Mouse (Mus musculus) hindbrain, embryonic 11.5 days (tissue): ENCODE results near the gene Sdk1. TPM values are rescaled to one million over a fixed set of nuclear protein-coding genes. Genes with fewer than 3 reads are reported as not detected.

Source experiments
- ATAC-seq: fragments of 200-750 bp; cut with Nextera tagmentation; 2 replicates; pipeline ENCODE4 v1.8.0; 2017; ENCODE audit warnings: mild to moderate bottlenecking, moderate TSS enrichment, moderate library complexity; ENCODE audit not compliant: low FRiP score
- DNase-seq: peaks from one replicate; pipeline ENCODE4 v3.0.0-alpha.2; 2015; ENCODE audit warnings: low spot score
- H3K27ac ChIP-seq: fragments of 300-500 bp; sonication (generic); 2 replicates; pipeline ENCODE4 v1.5.1; 2014; ENCODE audit warnings: mild to moderate bottlenecking, low read depth, low read length
- H3K27me3 ChIP-seq: fragments of 300-500 bp; sonication (generic); 2 replicates; pipeline ENCODE4 v1.6.1; 2014; ENCODE audit warnings: mild to moderate bottlenecking, low read length, moderate library complexity, mixed read lengths; ENCODE audit not compliant: control insufficient read depth, insufficient read depth
- H3K36me3 ChIP-seq: fragments of 300-500 bp; sonication (generic); 2 replicates; pipeline ENCODE4 v1.6.1; 2014; ENCODE audit warnings: mild to moderate bottlenecking, low read length, moderate library complexity, mixed read lengths; ENCODE audit not compliant: control insufficient read depth, insufficient read depth
- H3K4me1 ChIP-seq: fragments of 300-500 bp; sonication (generic); replicated peaks from 2 replicates; pipeline ENCODE4 v1.6.1; 2014; ENCODE audit warnings: low read length, mixed read lengths; ENCODE audit not compliant: control insufficient read depth, insufficient read depth
- H3K4me2 ChIP-seq: fragments of 300-500 bp; sonication (generic); replicated peaks from 2 replicates; pipeline ENCODE4 v1.6.1; 2014; ENCODE audit warnings: mild to moderate bottlenecking, low read depth, low read length
- H3K4me3 ChIP-seq: fragments of 300-500 bp; sonication (generic); 2 replicates; pipeline ENCODE4 v1.5.1; 2014; ENCODE audit warnings: low read depth, low read length
- H3K9ac ChIP-seq: fragments of 300-500 bp; sonication (generic); 2 replicates; pipeline ENCODE4 v1.6.1; 2014; ENCODE audit warnings: low read depth, low read length
- H3K9me3 ChIP-seq: fragments of 300-500 bp; sonication (generic); 2 replicates; pipeline ENCODE4 v1.6.1; 2016; ENCODE audit warnings: low read length; ENCODE audit not compliant: control insufficient read depth
- WGBS: fragments of 180-500 bp; shearing (Covaris S2); extraction: QIAGEN DNeasy Blood & Tissue Kit; methylation state at CpG from one replicate; pipeline ENCODE4 v1.1.7; 2014; 5-methylcytosine and 5-hydroxymethylcytosine counted together
- polyA plus RNA-seq: library from polyadenylated mRNA; unstranded; fragments of >200 nt; fragmentation: Nextera tagmentation; extraction: Ambion mirVana; gene quantifications from 2 replicates; pipeline ENCODE4 v1.2.1, GENCODE M21; 2014

Gene Sdk1
- polyA plus RNA-seq, 1 experiment from 2014 or later, result 1.1 TPM

GRCm38 (mm10) chr5:142178164-142178563 is 936.9 kb downstream of the Sdk1 start:
- peaks cover 7% of the 10 kb centered on the region for H3K4me1 ChIP-seq
- H3K9me3 ChIP-seq, result no peaks in the 10 kb centered on the region
- peaks cover 17% of the 10 kb centered on the region for H3K27me3 ChIP-seq
- H3K4me2 ChIP-seq, result no peak overlapping the region
- DNase-seq, result peak; percentile 39
- no peaks in the 10 kb centered on the region for H3K36me3 ChIP-seq
- no peak overlapping the region for H3K4me3 ChIP-seq
- H3K9ac ChIP-seq, result no peak overlapping the region
- 61% methylated on average over 8 of the region's 8 CpGs for WGBS
- peak overlapping the region; percentile 53 for H3K27ac ChIP-seq
- no peak for ATAC-seq

- Histone ChIP-seq H3K4me3 (no peak overlapping the region), H3K4me1 (peaks cover 7% of the 10 kb centered on the region), H3K27ac (peak overlapping the region; percentile 36; the same call in 1 of the 2 replicates), H3K4me2 (no peak overlapping the region), H3K9me3 (no peaks in the 10 kb centered on the region), H3K27me3 (peaks cover 17% of the 10 kb centered on the region), H3K9ac (peak overlapping the region; percentile 19; the same call in 1 of the 2 replicates), H3K36me3 (no peaks in the 10 kb centered on the region)
- 19% methylated on average over 11 of the region's 11 CpGs for WGBS
- peak; percentile 82 for DNase-seq
- peak; percentile 81 for ATAC-seq
These were observed 938.0 kb downstream of the Sdk1 start for GRCm38 (mm10) chr5:142179304-142179703.

GRCm38 (mm10) chr5:142181862-142182261 is 940.6 kb downstream of the Sdk1 start:
- ATAC-seq (no peak), DNase-seq (no peak)
- Histone ChIP-seq H3K36me3 (no peaks in the 10 kb centered on the region), H3K4me3 (no peak overlapping the region), H3K27ac (no peak overlapping the region), H3K27me3 (peaks cover 13% of the 10 kb centered on the region), H3K4me2 (no peak overlapping the region), H3K9me3 (no peaks in the 10 kb centered on the region), H3K9ac (no peak overlapping the region), H3K4me1 (peaks cover 7% of the 10 kb centered on the region)
- WGBS, result 79% methylated on average over 14 of the region's 14 CpGs

GRCm38 (mm10) chr5:142188765-142189164 is 947.5 kb downstream of the Sdk1 start:
- Histone ChIP-seq H3K36me3 (no peaks in the 10 kb centered on the region), H3K9ac (no peak overlapping the region), H3K4me1 (no peaks in the 10 kb centered on the region), H3K9me3 (no peaks in the 10 kb centered on the region), H3K4me2 (no peak overlapping the region), H3K27me3 (peaks cover 3% of the 10 kb centered on the region; the same call in 1 of the 2 replicates), H3K27ac (no peak overlapping the region), H3K4me3 (no peak overlapping the region)
- WGBS, result 84% methylated on average over 5 of the region's 5 CpGs
- ATAC-seq (no peak), DNase-seq (no peak)

- H3K4me1 ChIP-seq, result no peaks in the 10 kb centered on the region
- no peak overlapping the region for H3K4me3 ChIP-seq
- DNase-seq (no peak), ATAC-seq (no peak)
- no peak overlapping the region for H3K27ac ChIP-seq
- H3K4me2 ChIP-seq, result no peak overlapping the region
- no peak overlapping the region for H3K9ac ChIP-seq
- H3K27me3 ChIP-seq, result no peaks in the 10 kb centered on the region
- no peaks in the 10 kb centered on the region for H3K36me3 ChIP-seq
- H3K9me3 ChIP-seq, result no peaks in the 10 kb centered on the region
These were observed 968.6 kb downstream of the Sdk1 start for GRCm38 (mm10) chr5:142209911-142210310.

GRCm38 (mm10) chr5:142212252-142212651 is 971.0 kb downstream of the Sdk1 start:
- ATAC-seq (no peak), DNase-seq (no peak)
- Histone ChIP-seq H3K9ac (no peak overlapping the region), H3K4me1 (no peaks in the 10 kb centered on the region), H3K4me2 (no peak overlapping the region), H3K9me3 (no peaks in the 10 kb centered on the region), H3K27me3 (no peaks in the 10 kb centered on the region), H3K27ac (no peak overlapping the region), H3K4me3 (no peak overlapping the region), H3K36me3 (no peaks in the 10 kb centered on the region)
- 61% methylated on average over 11 of the region's 11 CpGs for WGBS

GRCm38 (mm10) chr5:142215981-142216380 is 974.7 kb downstream of the Sdk1 start:
- no peak overlapping the region for H3K27ac ChIP-seq
- no peaks in the 10 kb centered on the region for H3K36me3 ChIP-seq
- DNase-seq (no peak), ATAC-seq (no peak)
- H3K9ac ChIP-seq, result no peak overlapping the region
- no peak overlapping the region for H3K4me3 ChIP-seq
- H3K4me1 ChIP-seq, result no peaks in the 10 kb centered on the region
- H3K27me3 ChIP-seq, result no peaks in the 10 kb centered on the region
- 87% methylated on average over 5 of the region's 5 CpGs for WGBS
- no peak overlapping the region for H3K4me2 ChIP-seq
- no peaks in the 10 kb centered on the region for H3K9me3 ChIP-seq

GRCm38 (mm10) chr5:142220851-142221503 is 979.7 kb downstream of the Sdk1 start:
- DNase-seq, result peak; percentile 47
- WGBS, result 92% methylated on average over 12 of the region's 12 CpGs

More at GRCm38 (mm10) chr5:142220851-142221503, 979.7 kb downstream of the Sdk1 start:
- no peak overlapping the region for H3K9ac ChIP-seq
- H3K27me3 ChIP-seq, result no peaks in the 10 kb centered on the region
- no peak overlapping the region for H3K27ac ChIP-seq
- H3K9me3 ChIP-seq, result no peaks in the 10 kb centered on the region
- H3K4me3 ChIP-seq, result no peak overlapping the region
- no peaks in the 10 kb centered on the region for H3K4me1 ChIP-seq
- ATAC-seq, result no peak
- H3K4me2 ChIP-seq, result no peak overlapping the region
- H3K36me3 ChIP-seq, result no peaks in the 10 kb centered on the region
